In genomic region chr7:79079212-79079611, GRCm38 (mm10) we compare ENCODE assay signal across 20 mouse cellular contexts. TPM values are rescaled to one million over a fixed set of nuclear protein-coding genes. Genes with fewer than 3 reads are reported as not detected.
DNase-seq lines count a peak whose midpoint lies in the region; ATAC-seq lines count a peak whose summit lies in the region.
"Had no signal": no experiment of that assay in that cellular context is flagged by ENCODE, and none has a peak within 500 bp of the region (broad histone marks: within the 10 kb centered on the region; RNA-seq: fewer than 3 reads in every experiment).

No protein-coding gene starts in this region.

- no peak overlapping the region for H3K27ac ChIP-seq in forebrain, embryonic 16.5 days (ENCODE audit: low read length)
- no peak overlapping the region for H3K27ac ChIP-seq in forebrain, embryonic 12.5 days
- H3K27ac ChIP-seq: embryonic facial prominence, embryonic 10.5 days; heart, adult 2 months; heart, embryonic 15.5 days; hindbrain, embryonic 14.5 days had no signal

- peak; percentile 78 to 83 for DNase-seq in cerebellum, postnatal 14 days
- no peak for DNase-seq in cerebellum, adult 11-12 months
- peak; percentile 46 to 49 for DNase-seq in layer of hippocampus, postnatal 14 days (ENCODE audit: low spot score in 2 of 2)
- no peak for DNase-seq in layer of hippocampus, adult 8-10 months (ENCODE audit: low spot score in 2 of 2)
- peak; percentile 33 to 35 for DNase-seq in right cerebral cortex, postnatal 10 days (ENCODE audit: low spot score in 2 of 2)
- no peak for DNase-seq in right cerebral cortex, adult 18-20 months
- DNase-seq: adrenal gland, postnatal 10 days; cerebellum, adult 8-10 months; gastrocnemius, postnatal 14 days; heart, adult 2 months; heart, postnatal 14 days had no signal

- no peaks in the 10 kb centered on the region for H3K27me3 ChIP-seq in forebrain, embryonic 16.5 days (replicated peaks; ENCODE audit: control insufficient read depth, insufficient read depth, low read length)
- H3K27me3 ChIP-seq in forebrain, embryonic 12.5 days = 0 out of 2 replicates have a peak, but pooled peaks cover 6% of the 10 kb centered on the region

- H3K4me3 ChIP-seq in forebrain, embryonic 16.5 days (replicated peaks; ENCODE audit: low read length) = no peak overlapping the region
- no peak overlapping the region for H3K4me3 ChIP-seq in forebrain, embryonic 12.5 days (replicated peaks)
- H3K4me3 ChIP-seq: embryonic facial prominence, embryonic 10.5 days; heart, adult 2 months; heart, embryonic 15.5 days had no signal

- 50% methylated on average over 3 of the region's 3 CpGs for WGBS in forebrain, embryonic 16.5 days
- WGBS in forebrain, embryonic 12.5 days = 75% methylated on average over 3 of the region's 3 CpGs

- peaks cover 6% of the 10 kb centered on the region for H3K4me1 ChIP-seq in forebrain, embryonic 16.5 days (replicated peaks; ENCODE audit: control insufficient read depth, insufficient read depth, low read length)
- no peaks in the 10 kb centered on the region for H3K4me1 ChIP-seq in forebrain, embryonic 12.5 days
- H3K4me1 ChIP-seq: heart, embryonic 15.5 days had no signal

- H3K9ac ChIP-seq in forebrain, embryonic 16.5 days (replicated peaks; ENCODE audit: low read depth, low read length) = no peak overlapping the region
- no peak overlapping the region for H3K9ac ChIP-seq in forebrain, embryonic 12.5 days
- H3K9ac ChIP-seq: heart, embryonic 15.5 days; hindbrain, embryonic 14.5 days had no signal

- no peak overlapping the region for H3K4me2 ChIP-seq in forebrain, embryonic 16.5 days (ENCODE audit: low read length)
- H3K4me2 ChIP-seq in forebrain, embryonic 12.5 days = no peak overlapping the region
- H3K4me2 ChIP-seq: heart, embryonic 11.5 days; heart, embryonic 15.5 days; hindbrain, embryonic 14.5 days had no signal

- no peaks in the 10 kb centered on the region for H3K9me3 ChIP-seq in forebrain, embryonic 16.5 days (ENCODE audit: control insufficient read depth, low read length)
- H3K9me3 ChIP-seq in forebrain, embryonic 12.5 days = no peaks in the 10 kb centered on the region
- H3K9me3 ChIP-seq: embryonic facial prominence, embryonic 10.5 days; heart, embryonic 15.5 days had no signal

- ATAC-seq in forebrain, embryonic 16.5 days = peak; percentile 50; the same call in 1 of the 2 replicates
- no peak for ATAC-seq in forebrain, embryonic 12.5 days (ENCODE audit: low FRiP score)
- ATAC-seq: intestine, embryonic 16.5 days had no signal

- no peaks in the 10 kb centered on the region for H3K36me3 ChIP-seq in forebrain, embryonic 16.5 days (ENCODE audit: control insufficient read depth, insufficient read depth)
- no peaks in the 10 kb centered on the region for H3K36me3 ChIP-seq in forebrain, embryonic 12.5 days (replicated peaks)
- H3K36me3 ChIP-seq: embryonic facial prominence, embryonic 10.5 days; heart, embryonic 15.5 days had no signal

RNA-seq across cellular contexts. Expression of gene Acan, which starts 25.9 kb away (rescaled TPM):
- polyA plus RNA-seq in forebrain, embryonic 16.5 days (2015; fragmentation: Nextera tagmentation; extraction: Ambion mirVana) = 0.10 and 1.1 TPM in 2 replicates
- polyA plus RNA-seq in forebrain, embryonic 12.5 days (2016; fragmentation: Nextera tagmentation; extraction: Ambion mirVana) = 0.47 and 0.63 TPM in 2 replicates
- total RNA-seq in layer of hippocampus, postnatal 14 days (2021) = 1 to 10 TPM; 5.3 to 5.4 TPM
- total RNA-seq in layer of hippocampus, adult 8-10 months (2022) = 1 to 10 TPM; 3.0 to 4.4 (median 4.0) TPM
- total RNA-seq: hematopoietic stem cell, adult 5-6 weeks; MEL had no signal

RNA-seq across cellular contexts. Expression of gene Hapln3, which starts 51.6 kb away (rescaled TPM):
- 1.7 and 3.4 TPM in 2 replicates for polyA plus RNA-seq in forebrain, embryonic 16.5 days (2015; fragmentation: Nextera tagmentation; extraction: Ambion mirVana)
- polyA plus RNA-seq in forebrain, embryonic 12.5 days (2016; fragmentation: Nextera tagmentation; extraction: Ambion mirVana) = 1.5 and 1.8 TPM in 2 replicates
- total RNA-seq in layer of hippocampus, postnatal 14 days (2021) = 1 to 10 TPM; 4.1 to 4.5 TPM
- 1 to 10 TPM; 1.6 to 3.0 (median 1.9) TPM for total RNA-seq in layer of hippocampus, adult 8-10 months (2022)
- total RNA-seq: hematopoietic stem cell, adult 5-6 weeks; MEL had no signal

Comparison
In these comparisons a context has a peak if more than half of its experiments do, and no peak if none do; other contexts are left out.
1. DNase-seq: peak in cerebellum, postnatal 14 days (2 of 2), layer of hippocampus, postnatal 14 days (2 of 2) and right cerebral cortex, postnatal 10 days (2 of 2); none in cerebellum, adult 11-12 months (single experiment), layer of hippocampus, adult 8-10 months (0 of 2) and right cerebral cortex, adult 18-20 months (single experiment).